Mouse (Mus musculus): Measurements from ENCODE around the gene Gars. TPM values are rescaled to one million over a fixed set of nuclear protein-coding genes. Genes with fewer than 3 reads are reported as not detected.

Gene Gars
- polyA plus RNA-seq, 1 experiment from 2014 or later, result 103 TPM

- H3K27me3 ChIP-seq (ENCODE audit: control insufficient read depth, insufficient read depth, low read length), result no peaks in the 10 kb centered on the region
- H3K4me1 ChIP-seq (replicated peaks; ENCODE audit: control insufficient read depth, insufficient read depth), result no peaks in the 10 kb centered on the region
- peak overlapping the region; percentile 32; the same call in 1 of the 2 replicates for H3K4me2 ChIP-seq (replicated peaks; ENCODE audit: low read depth)
- ATAC-seq (ENCODE audit: low FRiP score, low TSS enrichment) (peak; percentile 86), DNase-seq (ENCODE audit: low spot score) (peak; percentile 64)
- peak overlapping the region; percentile 76 for H3K27ac ChIP-seq (replicated peaks)
- TF ChIP-seq CTCF (IDR thresholded peaks at IDR 0.05; ENCODE audit: low read depth) (no peak), EP300 (optimal IDR thresholded peaks at IDR 0.05) (no peak)
- 27% methylated on average over 16 of the region's 16 CpGs for whole genome bisulfite sequencing
- H3K36me3 ChIP-seq (ENCODE audit: control insufficient read depth, insufficient read depth, low read length), result no peaks in the 10 kb centered on the region
- peak overlapping the region; percentile 8; the same call in 1 of the 2 replicates for H3K4me3 ChIP-seq (ENCODE audit: low read depth, low read length)
- H3K9me3 ChIP-seq (ENCODE audit: control insufficient read depth, low read length), result no peaks in the 10 kb centered on the region
- no peak overlapping the region for H3K9ac ChIP-seq (ENCODE audit: low read length)
These were observed 28.2 kb upstream of the Gars start for GRCm38 (mm10) chr6:55009391-55010230.

GRCm38 (mm10) chr6:55010330-55011091 lies 27.3 kb upstream of the Gars start:
- Histone ChIP-seq H3K4me2 (replicated peaks; ENCODE audit: low read depth) (no peak overlapping the region), H3K27ac (replicated peaks) (no peak overlapping the region), H3K4me1 (replicated peaks; ENCODE audit: control insufficient read depth, insufficient read depth) (no peaks in the 10 kb centered on the region), H3K27me3 (ENCODE audit: control insufficient read depth, insufficient read depth, low read length) (no peaks in the 10 kb centered on the region), H3K36me3 (ENCODE audit: control insufficient read depth, insufficient read depth, low read length) (no peaks in the 10 kb centered on the region), H3K9ac (ENCODE audit: low read length) (no peak overlapping the region), H3K4me3 (ENCODE audit: low read depth, low read length) (no peak overlapping the region), H3K9me3 (ENCODE audit: control insufficient read depth, low read length) (no peaks in the 10 kb centered on the region)
- WGBS, result 60% methylated on average over 4 of the region's 4 CpGs
- DNase-seq (ENCODE audit: low spot score), result no peak
- no peak; the same call in 1 of the 2 replicates for ATAC-seq (ENCODE audit: low FRiP score, low TSS enrichment)
- TF ChIP-seq CTCF (IDR thresholded peaks at IDR 0.05; ENCODE audit: low read depth) (no peak), EP300 (optimal IDR thresholded peaks at IDR 0.05) (no peak)

GRCm38 (mm10) chr6:55012516-55012915 lies 25.3 kb upstream of the Gars start:
- H3K4me1 ChIP-seq (replicated peaks; ENCODE audit: control insufficient read depth, insufficient read depth), result no peaks in the 10 kb centered on the region
- H3K9me3 ChIP-seq (ENCODE audit: control insufficient read depth, low read length), result no peaks in the 10 kb centered on the region
- no peak for ATAC-seq (ENCODE audit: low FRiP score, low TSS enrichment)
- H3K9ac ChIP-seq (ENCODE audit: low read length), result no peak overlapping the region
- H3K4me2 ChIP-seq (replicated peaks; ENCODE audit: low read depth), result no peak overlapping the region
- H3K27ac ChIP-seq (replicated peaks), result no peak overlapping the region
- H3K36me3 ChIP-seq (ENCODE audit: control insufficient read depth, insufficient read depth, low read length), result no peaks in the 10 kb centered on the region
- no peak for TF ChIP-seq CTCF (IDR thresholded peaks at IDR 0.05; ENCODE audit: low read depth)
- no peak for TF ChIP-seq EP300 (optimal IDR thresholded peaks at IDR 0.05)
- H3K27me3 ChIP-seq (ENCODE audit: control insufficient read depth, insufficient read depth, low read length), result no peaks in the 10 kb centered on the region
- DNase-seq (ENCODE audit: low spot score), result no peak
- H3K4me3 ChIP-seq (ENCODE audit: low read depth, low read length), result no peak overlapping the region
- 50% methylated on average over 7 of the region's 7 CpGs for WGBS

- ATAC-seq (ENCODE audit: low FRiP score, low TSS enrichment) (no peak), DNase-seq (ENCODE audit: low spot score) (no peak)
- TF ChIP-seq CTCF (IDR thresholded peaks at IDR 0.05; ENCODE audit: low read depth), result no peak
- no peak for TF ChIP-seq EP300 (optimal IDR thresholded peaks at IDR 0.05)
- Histone ChIP-seq H3K36me3 (ENCODE audit: control insufficient read depth, insufficient read depth, low read length) (no peaks in the 10 kb centered on the region), H3K27ac (replicated peaks) (no peak overlapping the region), H3K9ac (ENCODE audit: low read length) (no peak overlapping the region), H3K27me3 (ENCODE audit: control insufficient read depth, insufficient read depth, low read length) (no peaks in the 10 kb centered on the region), H3K4me2 (replicated peaks; ENCODE audit: low read depth) (no peak overlapping the region), H3K9me3 (ENCODE audit: control insufficient read depth, low read length) (no peaks in the 10 kb centered on the region), H3K4me1 (replicated peaks; ENCODE audit: control insufficient read depth, insufficient read depth) (no peaks in the 10 kb centered on the region), H3K4me3 (ENCODE audit: low read depth, low read length) (no peak overlapping the region)
- 86% methylated on average over 3 of the region's 3 CpGs for WGBS
These were observed 23.6 kb upstream of the Gars start for GRCm38 (mm10) chr6:55014184-55014583.

GRCm38 (mm10) chr6:55016236-55016635 lies 21.6 kb upstream of the Gars start:
- no peaks in the 10 kb centered on the region for H3K27me3 ChIP-seq (ENCODE audit: control insufficient read depth, insufficient read depth, low read length)
- no peaks in the 10 kb centered on the region for H3K36me3 ChIP-seq (ENCODE audit: control insufficient read depth, insufficient read depth, low read length)
- H3K27ac ChIP-seq (replicated peaks), result no peak overlapping the region
- H3K9me3 ChIP-seq (ENCODE audit: control insufficient read depth, low read length), result no peaks in the 10 kb centered on the region
- DNase-seq (ENCODE audit: low spot score) (peak; percentile 80), ATAC-seq (ENCODE audit: low FRiP score, low TSS enrichment) (peak; percentile 86)
- H3K4me1 ChIP-seq (replicated peaks; ENCODE audit: control insufficient read depth, insufficient read depth), result no peaks in the 10 kb centered on the region
- H3K4me2 ChIP-seq (replicated peaks; ENCODE audit: low read depth), result peak overlapping the region; percentile 40; the same call in 1 of the 2 replicates
- no peak overlapping the region for H3K4me3 ChIP-seq (ENCODE audit: low read depth, low read length)
- WGBS, result 8% methylated on average over 5 of the region's 5 CpGs
- TF ChIP-seq EP300 (optimal IDR thresholded peaks at IDR 0.05), result no peak
- peak; percentile 88 for TF ChIP-seq CTCF (IDR thresholded peaks at IDR 0.05; ENCODE audit: low read depth)
- no peak overlapping the region for H3K9ac ChIP-seq (ENCODE audit: low read length)
